Mouse (Mus musculus): ENCODE results near the gene Cdc42ep1. TPM values are rescaled to one million over a fixed set of nuclear protein-coding genes. Genes with fewer than 3 reads are reported as not detected.
A peak's percentile ranks its signal among the peaks of the same experiment; 100 is the strongest.

Cdc42ep1 gene
- polyA plus RNA-seq, 1 experiment from 2014 or later = 13.1 TPM

- Histone ChIP-seq H3K27me3 (ENCODE audit: control insufficient read depth, insufficient read depth, low read depth, low read length) (peaks cover 38% of the 10 kb centered on the region), H3K9me3 (replicated peaks; ENCODE audit: control insufficient read depth, low read length) (no peaks in the 10 kb centered on the region), H3K4me3 (ENCODE audit: low read depth, low read length) (no peak overlapping the region), H3K4me1 (ENCODE audit: control insufficient read depth, low read depth, low read length) (peaks cover 5% of the 10 kb centered on the region), H3K27ac (ENCODE audit: low read length) (0 out of 2 replicates have a peak overlapping the region, but pooled peaks have one; percentile 15), H3K9ac (ENCODE audit: low read depth, low read length) (no peak overlapping the region), H3K4me2 (ENCODE audit: low read depth, low read length) (0 out of 2 replicates have a peak overlapping the region, but pooled peaks have one; percentile 15), H3K36me3 (ENCODE audit: control insufficient read depth, insufficient read depth) (no peaks in the 10 kb centered on the region)
- WGBS (ENCODE audit: insufficient replicate concordance) = 17% methylated on average over 6 of the region's 6 CpGs
- ATAC-seq (ENCODE audit: low read depth) = no peak
These were observed 38.1 kb upstream of the Cdc42ep1 start for GRCm38 (mm10) chr15:78804326-78804725.

GRCm38 (mm10) chr15:78805351-78805750, 37.1 kb upstream of the Cdc42ep1 start:
- WGBS (ENCODE audit: insufficient replicate concordance) = 57% methylated on average over 2 of the region's 2 CpGs
- Histone ChIP-seq H3K27me3 (ENCODE audit: control insufficient read depth, insufficient read depth, low read depth, low read length) (peaks cover 38% of the 10 kb centered on the region), H3K4me2 (ENCODE audit: low read depth, low read length) (no peak overlapping the region), H3K9ac (ENCODE audit: low read depth, low read length) (no peak overlapping the region), H3K9me3 (replicated peaks; ENCODE audit: control insufficient read depth, low read length) (no peaks in the 10 kb centered on the region), H3K4me3 (ENCODE audit: low read depth, low read length) (no peak overlapping the region), H3K36me3 (ENCODE audit: control insufficient read depth, insufficient read depth) (no peaks in the 10 kb centered on the region), H3K4me1 (ENCODE audit: control insufficient read depth, low read depth, low read length) (peaks cover 5% of the 10 kb centered on the region), H3K27ac (ENCODE audit: low read length) (no peak overlapping the region)
- ATAC-seq (ENCODE audit: low read depth) = no peak

DNA sequence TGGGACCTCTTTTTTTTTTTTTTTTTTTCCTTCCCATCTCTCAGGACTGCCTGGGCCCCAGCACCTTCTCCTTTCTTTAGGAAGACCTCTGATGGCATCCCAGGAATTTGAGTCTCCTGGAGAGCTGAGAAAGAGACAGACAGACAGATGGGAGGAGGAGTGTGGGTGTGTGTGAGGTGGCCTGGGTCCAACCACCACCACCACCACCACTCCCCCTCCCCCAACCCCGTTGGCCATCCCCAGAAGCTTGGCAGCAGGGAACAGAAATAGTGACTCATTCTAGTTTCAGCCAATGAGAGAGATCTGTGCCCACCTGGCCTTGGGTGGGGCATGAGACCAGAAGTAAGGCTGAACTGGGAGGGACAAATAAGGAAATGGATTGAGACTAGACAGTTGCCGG, 35.8 kb upstream of the Cdc42ep1 start:
- peaks cover 31% of the 10 kb centered on the region for H3K27me3 ChIP-seq (ENCODE audit: control insufficient read depth, insufficient read depth, low read depth, low read length)
- ATAC-seq (ENCODE audit: low read depth) = no peak
- H3K4me3 ChIP-seq (ENCODE audit: low read depth, low read length) = no peak overlapping the region
- 43% methylated on average over 2 of the region's 2 CpGs for WGBS (ENCODE audit: insufficient replicate concordance)
- no peak overlapping the region for H3K9ac ChIP-seq (ENCODE audit: low read depth, low read length)
- no peaks in the 10 kb centered on the region for H3K9me3 ChIP-seq (replicated peaks; ENCODE audit: control insufficient read depth, low read length)
- H3K27ac ChIP-seq (ENCODE audit: low read length) = no peak overlapping the region
- peaks cover 5% of the 10 kb centered on the region for H3K4me1 ChIP-seq (ENCODE audit: control insufficient read depth, low read depth, low read length)
- no peaks in the 10 kb centered on the region for H3K36me3 ChIP-seq (ENCODE audit: control insufficient read depth, insufficient read depth)
- H3K4me2 ChIP-seq (ENCODE audit: low read depth, low read length) = no peak overlapping the region

DNA sequence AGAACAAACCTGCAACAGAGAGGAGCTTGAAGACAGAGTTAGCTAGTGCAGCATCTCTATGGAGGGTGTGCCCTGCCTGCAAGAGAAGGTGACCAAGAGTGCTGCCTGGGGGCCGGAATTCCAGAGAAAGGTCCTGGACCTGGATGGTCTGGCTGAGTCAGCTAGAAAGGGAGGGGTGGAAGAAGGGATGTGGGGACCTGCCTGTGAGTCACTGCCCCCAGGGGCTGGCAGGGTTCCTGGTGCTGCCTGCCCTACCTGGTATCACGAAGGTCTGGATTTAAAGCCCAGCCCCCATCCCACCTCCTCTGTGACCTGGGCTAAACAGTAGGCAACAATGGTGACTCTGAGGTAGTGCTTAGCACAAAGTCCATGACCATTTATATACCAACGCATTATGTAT, 35.3 kb upstream of the Cdc42ep1 start:
- Histone ChIP-seq H3K4me3 (ENCODE audit: low read depth, low read length) (no peak overlapping the region), H3K9me3 (replicated peaks; ENCODE audit: control insufficient read depth, low read length) (no peaks in the 10 kb centered on the region), H3K4me2 (ENCODE audit: low read depth, low read length) (no peak overlapping the region), H3K36me3 (ENCODE audit: control insufficient read depth, insufficient read depth) (no peaks in the 10 kb centered on the region), H3K27ac (ENCODE audit: low read length) (no peak overlapping the region), H3K9ac (ENCODE audit: low read depth, low read length) (no peak overlapping the region), H3K4me1 (ENCODE audit: control insufficient read depth, low read depth, low read length) (peaks cover 5% of the 10 kb centered on the region), H3K27me3 (ENCODE audit: control insufficient read depth, insufficient read depth, low read depth, low read length) (peaks cover 26% of the 10 kb centered on the region)
- no peak for ATAC-seq (ENCODE audit: low read depth)
- WGBS (ENCODE audit: insufficient replicate concordance) = 64% methylated on average over 3 of the region's 3 CpGs

GRCm38 (mm10) chr15:78808980-78809379, 33.4 kb upstream of the Cdc42ep1 start:
- Histone ChIP-seq H3K4me3 (ENCODE audit: low read depth, low read length) (no peak overlapping the region), H3K36me3 (ENCODE audit: control insufficient read depth, insufficient read depth) (no peaks in the 10 kb centered on the region), H3K9me3 (replicated peaks; ENCODE audit: control insufficient read depth, low read length) (no peaks in the 10 kb centered on the region), H3K4me1 (ENCODE audit: control insufficient read depth, low read depth, low read length) (no peaks in the 10 kb centered on the region; the same call in 1 of the 2 replicates), H3K4me2 (ENCODE audit: low read depth, low read length) (no peak overlapping the region), H3K27ac (ENCODE audit: low read length) (no peak overlapping the region), H3K27me3 (ENCODE audit: control insufficient read depth, insufficient read depth, low read depth, low read length) (peaks cover 7% of the 10 kb centered on the region), H3K9ac (ENCODE audit: low read depth, low read length) (no peak overlapping the region)
- 72% methylated on average over 2 of the region's 2 CpGs for WGBS (ENCODE audit: insufficient replicate concordance)
- no peak for ATAC-seq (ENCODE audit: low read depth)

- H3K27ac ChIP-seq (ENCODE audit: low read length) = no peak overlapping the region
- no peaks in the 10 kb centered on the region for H3K36me3 ChIP-seq (ENCODE audit: control insufficient read depth, insufficient read depth)
- 57% methylated on average over 9 of the region's 9 CpGs for WGBS (ENCODE audit: insufficient replicate concordance)
- no peaks in the 10 kb centered on the region; the same call in 1 of the 2 replicates for H3K4me1 ChIP-seq (ENCODE audit: control insufficient read depth, low read depth, low read length)
- no peaks in the 10 kb centered on the region for H3K9me3 ChIP-seq (replicated peaks; ENCODE audit: control insufficient read depth, low read length)
- no peak overlapping the region for H3K9ac ChIP-seq (ENCODE audit: low read depth, low read length)
- no peak overlapping the region for H3K4me3 ChIP-seq (ENCODE audit: low read depth, low read length)
- ATAC-seq (ENCODE audit: low read depth) = no peak
- H3K4me2 ChIP-seq (ENCODE audit: low read depth, low read length) = no peak overlapping the region
- H3K27me3 ChIP-seq (ENCODE audit: control insufficient read depth, insufficient read depth, low read depth, low read length) = peaks cover 2% of the 10 kb centered on the region; the same call in 1 of the 2 replicates
These were observed 32.7 kb upstream of the Cdc42ep1 start for GRCm38 (mm10) chr15:78809739-78810138.

- Histone ChIP-seq H3K36me3 (ENCODE audit: control insufficient read depth, insufficient read depth) (no peaks in the 10 kb centered on the region), H3K27me3 (ENCODE audit: control insufficient read depth, insufficient read depth, low read depth, low read length) (no peaks in the 10 kb centered on the region; the same call in 1 of the 2 replicates), H3K4me3 (ENCODE audit: low read depth, low read length) (no peak overlapping the region), H3K9me3 (replicated peaks; ENCODE audit: control insufficient read depth, low read length) (no peaks in the 10 kb centered on the region), H3K27ac (ENCODE audit: low read length) (no peak overlapping the region), H3K4me1 (ENCODE audit: control insufficient read depth, low read depth, low read length) (peaks cover 2% of the 10 kb centered on the region; the same call in 1 of the 2 replicates), H3K4me2 (ENCODE audit: low read depth, low read length) (no peak overlapping the region), H3K9ac (ENCODE audit: low read depth, low read length) (no peak overlapping the region)
- 41% methylated on average over 9 of the region's 9 CpGs for WGBS (ENCODE audit: insufficient replicate concordance)
- ATAC-seq (ENCODE audit: low read depth) = no peak
These were observed 32.3 kb upstream of the Cdc42ep1 start for GRCm38 (mm10) chr15:78810146-78810545.

GRCm38 (mm10) chr15:78813603-78814002, 28.8 kb upstream of the Cdc42ep1 start:
- H3K36me3 ChIP-seq (ENCODE audit: control insufficient read depth, insufficient read depth) = no peaks in the 10 kb centered on the region
- H3K9ac ChIP-seq (ENCODE audit: low read depth, low read length) = no peak overlapping the region
- peaks cover 7% of the 10 kb centered on the region for H3K4me1 ChIP-seq (ENCODE audit: control insufficient read depth, low read depth, low read length)
- no peaks in the 10 kb centered on the region for H3K27me3 ChIP-seq (ENCODE audit: control insufficient read depth, insufficient read depth, low read depth, low read length)
- no peak overlapping the region for H3K27ac ChIP-seq (ENCODE audit: low read length)
- H3K9me3 ChIP-seq (replicated peaks; ENCODE audit: control insufficient read depth, low read length) = no peaks in the 10 kb centered on the region
- no peak overlapping the region for H3K4me2 ChIP-seq (ENCODE audit: low read depth, low read length)
- 65% methylated on average over 4 of the region's 4 CpGs for WGBS (ENCODE audit: insufficient replicate concordance)
- no peak overlapping the region for H3K4me3 ChIP-seq (ENCODE audit: low read depth, low read length)
- ATAC-seq (ENCODE audit: low read depth) = no peak

DNA sequence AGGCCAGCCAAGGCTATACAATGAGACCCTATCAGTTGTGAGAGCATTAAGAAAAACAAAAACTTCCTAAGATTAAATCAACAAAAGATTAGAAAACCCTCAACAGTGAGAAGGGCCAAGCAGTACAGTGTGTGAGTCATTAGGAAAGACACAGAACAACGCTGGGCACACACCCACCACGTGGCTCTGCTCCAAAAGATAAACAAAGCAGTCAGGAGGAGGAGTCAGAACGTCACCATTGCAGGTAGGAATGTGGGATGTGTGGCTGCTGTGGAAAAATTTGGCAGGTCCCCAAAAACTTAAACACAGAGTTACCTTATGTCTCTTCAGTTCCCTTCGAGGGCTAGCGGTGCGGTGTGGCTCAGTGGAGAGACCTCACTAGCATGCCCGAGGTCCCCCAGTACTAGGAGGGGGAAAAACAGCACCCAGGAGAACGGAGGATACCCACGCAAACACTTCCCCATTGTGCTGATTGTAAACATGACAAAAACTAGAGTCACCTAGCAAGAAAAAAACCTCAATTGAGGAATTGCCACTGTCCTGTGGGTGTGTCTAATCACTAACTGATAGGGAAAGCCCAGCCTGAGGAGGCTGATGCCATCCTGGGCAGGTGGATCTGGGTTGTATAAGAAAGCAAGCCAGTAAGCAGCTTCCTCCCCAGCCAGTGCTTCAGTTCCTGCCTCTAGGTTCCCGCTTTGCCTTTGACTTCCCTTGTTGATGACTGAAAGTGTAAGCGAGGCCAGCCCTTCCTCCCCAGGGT, 26.9 kb upstream of the Cdc42ep1 start:
- Histone ChIP-seq H3K9me3 (replicated peaks; ENCODE audit: control insufficient read depth, low read length) (no peaks in the 10 kb centered on the region), H3K36me3 (ENCODE audit: control insufficient read depth, insufficient read depth) (no peaks in the 10 kb centered on the region), H3K27ac (ENCODE audit: low read length) (peak overlapping the region; percentile 51; the same call in 1 of the 2 replicates), H3K9ac (ENCODE audit: low read depth, low read length) (no peak overlapping the region), H3K4me3 (ENCODE audit: low read depth, low read length) (no peak overlapping the region), H3K4me2 (ENCODE audit: low read depth, low read length) (no peak overlapping the region; the same call in 1 of the 2 replicates), H3K27me3 (ENCODE audit: control insufficient read depth, insufficient read depth, low read depth, low read length) (no peaks in the 10 kb centered on the region), H3K4me1 (ENCODE audit: control insufficient read depth, low read depth, low read length) (peaks cover 7% of the 10 kb centered on the region)
- peak; percentile 86 for ATAC-seq (ENCODE audit: low read depth)
- 18% methylated on average over 11 of the region's 11 CpGs for WGBS (ENCODE audit: insufficient replicate concordance)

All from liver, embryonic 16.5 days (tissue).